Mouse (Mus musculus) stomach, postnatal 0 days (tissue): Measurements from ENCODE around the gene Slc7a15.
A peak's percentile ranks its signal among the peaks of the same experiment; 100 is the strongest.

ENCODE experiments used
- CTCF ChIP-seq: IDR thresholded peaks from 2 replicates; pipeline ENCODE4 v1.5.1; 2016; ENCODE audit warnings: antibody characterized with exemption, low read depth, mild to moderate bottlenecking, moderate library complexity
- EP300 ChIP-seq: optimal IDR thresholded peaks from 2 replicates; pipeline ENCODE3; 2016; ENCODE audit warnings: antibody characterized with exemption

DNA sequence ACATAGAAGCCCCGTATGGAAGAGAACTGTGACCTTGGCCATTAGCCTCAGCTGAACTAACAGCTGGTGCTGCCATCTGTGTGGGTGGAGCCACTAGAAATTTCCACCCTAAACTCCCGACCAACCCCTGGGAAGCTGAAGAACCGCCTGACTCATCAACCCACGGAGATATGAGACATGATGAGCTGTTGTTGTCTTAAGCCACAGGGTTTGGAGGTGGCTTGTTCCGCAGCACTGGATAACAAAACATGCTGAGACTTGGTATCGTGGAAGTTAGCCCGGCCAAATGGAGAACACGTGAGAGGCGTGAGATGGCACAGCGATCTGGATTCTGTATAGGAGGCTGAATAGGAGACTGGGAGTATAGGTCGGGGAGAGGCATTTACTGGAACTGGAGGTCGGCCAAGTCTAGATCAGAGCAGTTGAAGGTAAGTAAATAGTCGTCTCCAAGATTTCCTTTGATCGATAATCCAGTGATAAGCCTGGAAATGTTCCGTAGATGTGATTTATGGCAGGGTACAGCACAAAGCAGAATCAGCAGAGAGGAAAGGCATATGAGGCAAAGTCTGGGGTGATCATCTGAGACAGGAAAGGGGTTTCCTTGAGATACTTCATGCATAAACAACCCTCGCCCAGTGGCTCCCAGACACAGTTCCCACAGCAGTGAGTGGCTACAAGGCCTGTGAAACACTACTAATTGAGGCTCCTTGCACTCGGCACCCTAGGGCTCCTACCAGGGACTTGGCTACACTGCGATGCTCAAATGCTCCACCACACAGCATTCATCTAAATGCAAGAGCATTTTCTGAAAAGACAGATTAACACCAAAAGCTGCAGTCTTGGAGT lies 87.6 kb downstream of the Slc7a15 start:
- TF ChIP-seq CTCF (no peak), EP300 (peak; percentile 88)
